Mouse (Mus musculus) splenic B cell, adult 2 months (primary cell): Measurements from ENCODE around the gene Nat10.

Source experiments
- DNase-seq: peaks from one replicate; pipeline ENCODE4 v3.0.0-alpha.2; 2011; ENCODE audit warnings: low read depth, low spot score
- H3K27me3 ChIP-seq: 2 replicates; pipeline ENCODE4 v1.6.1; 2012; ENCODE audit warnings: mild to moderate bottlenecking, low read length, moderate library complexity, mixed read lengths; ENCODE audit not compliant: control insufficient read depth, poor library complexity, insufficient read depth, severe bottlenecking
- H3K36me3 ChIP-seq: 2 replicates; pipeline ENCODE4 v1.6.1; 2012; ENCODE audit warnings: mild to moderate bottlenecking, low read length, moderate library complexity, mixed read lengths; ENCODE audit not compliant: control insufficient read depth, poor library complexity, insufficient read depth, severe bottlenecking

Nat10 gene

GRCm38 (mm10) chr2:103673609-103674008, 87.5 kb downstream of the Nat10 start:
- DNase-seq, result no peak
- Histone ChIP-seq H3K36me3 (no peaks in the 10 kb centered on the region), H3K27me3 (no peaks in the 10 kb centered on the region)

GRCm38 (mm10) chr2:103672573-103673119, 88.4 kb downstream of the Nat10 start:
- H3K27me3 ChIP-seq, result no peaks in the 10 kb centered on the region
- peak; percentile 44 for DNase-seq

More at GRCm38 (mm10) chr2:103672573-103673119, 88.4 kb downstream of the Nat10 start:
- no peaks in the 10 kb centered on the region for H3K36me3 ChIP-seq
